Mouse (Mus musculus) lung, embryonic 16.5 days (tissue): Measurements from ENCODE around the gene Rab20. TPM values are rescaled to one million over a fixed set of nuclear protein-coding genes. Genes with fewer than 3 reads are reported as not detected.

Source experiments
- ATAC-seq: fragments of 200-750 bp; cut with Nextera tagmentation; 2 replicates; pipeline ENCODE4 v1.8.0; 2017; ENCODE audit warnings: low read depth, mild to moderate bottlenecking, moderate library complexity
- H3K27ac ChIP-seq: fragments of 300-500 bp; sonication (generic); 2 replicates; pipeline ENCODE4 v1.5.1; 2014; ENCODE audit warnings: mild to moderate bottlenecking, control low read depth, low read length
- H3K27me3 ChIP-seq: fragments of 300-500 bp; sonication (generic); 2 replicates; pipeline ENCODE4 v1.6.1; 2014; ENCODE audit warnings: low read depth, low read length, mixed read lengths; ENCODE audit not compliant: control insufficient read depth, insufficient read depth
- H3K36me3 ChIP-seq: fragments of 300-500 bp; sonication (generic); 2 replicates; pipeline ENCODE4 v1.6.1; 2014; ENCODE audit warnings: low read length; ENCODE audit not compliant: control insufficient read depth, insufficient read depth
- H3K4me1 ChIP-seq: fragments of 300-500 bp; sonication (generic); replicated peaks from 2 replicates; pipeline ENCODE4 v1.6.1; 2014; ENCODE audit warnings: low read length, mixed read lengths; ENCODE audit not compliant: control insufficient read depth, insufficient read depth
- H3K4me2 ChIP-seq: fragments of 300-500 bp; sonication (generic); 2 replicates; pipeline ENCODE4 v1.6.1; 2014; ENCODE audit warnings: low read depth, low read length, control low read depth
- H3K4me3 ChIP-seq: fragments of 300-500 bp; sonication (generic); 2 replicates; pipeline ENCODE4 v1.5.1; 2014; ENCODE audit warnings: mild to moderate bottlenecking, low read length, control low read depth
- H3K9ac ChIP-seq: fragments of 300-500 bp; sonication (generic); 2 replicates; pipeline ENCODE4 v1.6.1; 2014; ENCODE audit warnings: low read length, control low read depth
- H3K9me3 ChIP-seq: fragments of 300-500 bp; sonication (generic); 2 replicates; pipeline ENCODE4 v1.6.1; 2016; ENCODE audit warnings: low read length; ENCODE audit not compliant: control insufficient read depth
- WGBS: fragments of 180-500 bp; shearing (Covaris S2); extraction: QIAGEN DNeasy Blood & Tissue Kit; methylation state at CpG from one replicate; pipeline ENCODE4 v1.1.7; 2014; 5-methylcytosine and 5-hydroxymethylcytosine counted together
- polyA plus RNA-seq: library from polyadenylated mRNA; unstranded; fragments of >200 nt; fragmentation: Nextera tagmentation; extraction: Ambion mirVana; gene quantifications from 2 replicates; pipeline ENCODE4 v1.2.1, GENCODE M21; 2015

Rab20 gene
- polyA plus RNA-seq, 1 experiment from 2014 or later: 13.2 TPM

DNA sequence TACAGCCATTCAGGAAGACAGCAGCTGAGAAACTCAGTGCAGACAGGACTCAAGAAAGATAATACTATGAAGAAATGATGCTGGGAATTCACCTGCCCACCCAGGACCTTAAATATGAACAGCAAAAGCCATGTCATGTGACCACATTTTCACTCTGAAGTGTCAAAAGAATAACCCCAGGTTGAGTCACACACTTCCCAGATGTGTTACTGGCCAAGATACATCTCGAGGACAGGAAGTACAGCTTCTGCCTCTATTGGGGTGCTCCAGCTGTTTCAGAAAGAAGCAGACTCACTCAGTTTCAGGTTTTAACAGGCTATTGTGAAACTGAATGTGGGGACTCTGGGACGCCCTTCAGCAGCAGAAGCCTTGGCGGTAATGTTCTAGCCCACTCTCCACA lies 26.0 kb downstream of the Rab20 start:
- no peak overlapping the region for H3K4me2 ChIP-seq
- H3K27me3 ChIP-seq: no peaks in the 10 kb centered on the region
- ATAC-seq: no peak
- no peak overlapping the region for H3K4me3 ChIP-seq
- WGBS: 44% methylated on average over 3 of the region's 3 CpGs
- no peak overlapping the region for H3K9ac ChIP-seq
- H3K36me3 ChIP-seq: peaks cover 12% of the 10 kb centered on the region; the same call in 1 of the 2 replicates
- no peak overlapping the region for H3K27ac ChIP-seq
- peaks cover 18% of the 10 kb centered on the region for H3K4me1 ChIP-seq
- no peaks in the 10 kb centered on the region for H3K9me3 ChIP-seq

DNA sequence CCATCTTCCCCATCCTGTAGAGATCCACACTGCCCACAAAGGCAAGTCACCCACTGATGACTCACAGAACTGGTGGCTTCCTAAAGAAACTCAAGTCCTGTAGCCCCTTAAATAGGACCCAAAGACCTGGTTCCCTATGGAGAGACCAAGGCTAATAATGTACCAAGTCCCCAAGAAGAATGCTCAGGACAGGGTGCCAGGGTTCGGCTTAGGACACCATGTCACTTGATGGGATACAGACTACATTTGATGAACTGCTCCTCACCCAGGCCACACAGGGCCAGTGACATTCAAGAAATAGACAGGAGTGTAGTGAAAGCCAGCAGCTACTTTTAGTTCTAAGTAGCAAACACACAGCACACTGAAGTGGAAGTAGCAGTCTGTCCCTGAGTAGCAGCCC lies 26.4 kb downstream of the Rab20 start:
- Histone ChIP-seq H3K36me3 (peaks cover 15% of the 10 kb centered on the region; the same call in 1 of the 2 replicates), H3K27me3 (no peaks in the 10 kb centered on the region), H3K4me1 (peaks cover 14% of the 10 kb centered on the region), H3K4me2 (no peak overlapping the region), H3K9me3 (no peaks in the 10 kb centered on the region), H3K9ac (no peak overlapping the region), H3K4me3 (no peak overlapping the region), H3K27ac (no peak overlapping the region)
- no peak for ATAC-seq
- 85% methylated on average over 1 of the region's 1 CpGs for WGBS

DNA sequence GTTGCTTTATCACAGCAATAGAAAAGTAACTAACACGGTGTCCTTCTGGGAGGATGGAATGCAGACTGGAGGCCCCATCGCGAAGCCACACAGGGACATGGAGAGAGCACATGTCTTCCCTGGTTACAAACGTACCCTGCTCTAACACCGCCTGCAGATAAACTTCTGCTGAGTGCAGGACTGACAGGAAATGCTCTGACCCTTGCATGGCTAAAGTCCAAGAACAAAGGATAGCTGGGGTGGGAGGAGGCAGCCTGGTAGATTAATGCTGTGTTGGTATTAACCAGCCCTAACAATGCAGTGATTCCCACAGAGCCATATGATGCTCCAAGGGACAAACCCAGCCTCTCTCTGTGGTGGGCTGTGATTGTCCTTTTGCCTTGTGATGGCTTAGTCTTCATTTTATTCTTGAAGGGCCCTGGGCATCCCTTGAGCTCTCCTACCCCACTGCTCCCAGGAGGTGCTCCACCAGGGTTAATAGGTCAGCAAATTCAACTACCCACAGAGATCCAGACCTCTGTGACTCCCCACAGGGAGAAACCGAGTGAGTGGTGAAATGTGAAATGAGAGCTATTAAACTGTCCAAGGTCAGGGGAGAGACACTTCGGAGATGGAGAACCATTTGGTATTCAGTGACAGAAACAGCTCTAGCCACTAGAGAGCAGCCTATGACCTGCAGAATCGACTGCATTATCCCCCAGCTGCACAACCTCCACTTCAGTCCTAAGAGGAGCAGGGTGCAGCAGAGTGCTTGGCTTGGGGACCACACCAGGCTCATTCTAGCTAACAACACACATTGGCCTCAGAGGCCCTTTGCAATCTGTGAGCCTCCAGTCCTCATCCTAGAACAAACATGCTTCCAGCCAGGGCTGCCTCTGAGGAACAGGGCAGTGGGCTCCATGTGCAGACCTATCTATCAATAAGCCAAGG lies 28.1 kb downstream of the Rab20 start:
- Histone ChIP-seq H3K27me3 (no peaks in the 10 kb centered on the region), H3K4me1 (peaks cover 14% of the 10 kb centered on the region), H3K4me3 (no peak overlapping the region), H3K36me3 (peaks cover 28% of the 10 kb centered on the region), H3K9me3 (no peaks in the 10 kb centered on the region), H3K27ac (peak overlapping the region; percentile 27; the same call in 1 of the 2 replicates), H3K4me2 (no peak overlapping the region), H3K9ac (peak overlapping the region; percentile 18; the same call in 1 of the 2 replicates)
- 18% methylated on average over 8 of the region's 8 CpGs for WGBS
- ATAC-seq: peak; percentile 83

DNA sequence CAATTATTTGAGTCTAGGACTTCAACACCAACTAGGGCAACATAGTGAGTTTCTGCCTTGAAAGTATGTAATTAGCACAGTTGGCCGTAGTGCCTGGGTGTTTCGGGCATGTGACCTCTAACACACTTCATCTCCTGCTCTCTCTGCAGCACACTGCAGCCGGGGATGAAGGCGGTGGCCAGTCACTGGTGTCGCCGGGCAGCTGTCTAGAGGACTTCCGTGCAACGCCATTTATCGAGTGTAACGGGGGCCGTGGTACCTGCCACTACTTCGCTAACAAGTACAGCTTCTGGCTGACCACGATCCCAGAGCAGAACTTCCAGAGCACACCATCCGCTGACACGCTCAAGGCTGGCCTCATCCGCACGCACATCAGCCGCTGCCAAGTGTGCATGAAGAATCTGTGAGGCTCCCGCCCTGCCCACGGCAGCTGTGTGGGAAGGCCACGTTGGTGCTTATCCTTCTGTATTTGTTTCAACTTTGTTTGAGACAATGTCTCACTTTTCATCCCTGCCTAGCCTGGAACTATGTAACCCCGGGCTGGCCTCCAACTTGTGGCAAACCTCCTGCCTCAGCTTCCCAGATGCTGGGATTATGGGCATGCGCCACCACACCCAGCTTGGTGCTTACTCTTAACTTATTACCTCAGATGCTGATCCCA lies 30.5 kb downstream of the Rab20 start:
- H3K27me3 ChIP-seq: no peaks in the 10 kb centered on the region
- no peak overlapping the region for H3K9ac ChIP-seq
- H3K27ac ChIP-seq: no peak overlapping the region
- no peak overlapping the region for H3K4me2 ChIP-seq
- no peak overlapping the region for H3K4me3 ChIP-seq
- H3K9me3 ChIP-seq: no peaks in the 10 kb centered on the region
- WGBS: 86% methylated on average over 23 of the region's 23 CpGs
- peaks cover 46% of the 10 kb centered on the region for H3K36me3 ChIP-seq
- no peak for ATAC-seq
- H3K4me1 ChIP-seq: peaks cover 14% of the 10 kb centered on the region

DNA sequence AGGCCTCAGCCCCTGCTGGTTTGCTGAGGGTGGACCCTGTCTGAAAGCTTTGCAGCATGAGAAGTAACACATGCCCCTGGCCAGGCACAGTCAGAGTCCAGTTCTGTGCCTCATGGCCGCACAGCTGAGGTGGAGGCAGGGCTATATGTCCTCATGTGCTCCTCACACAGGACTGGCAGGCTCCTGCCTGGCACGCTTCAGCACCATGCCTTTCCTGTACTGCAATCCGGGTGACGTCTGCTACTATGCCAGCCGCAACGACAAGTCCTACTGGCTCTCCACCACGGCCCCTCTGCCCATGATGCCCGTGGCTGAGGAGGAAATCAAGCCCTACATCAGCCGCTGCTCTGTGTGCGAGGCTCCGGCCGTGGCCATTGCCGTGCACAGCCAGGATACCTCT lies 32.7 kb downstream of the Rab20 start:
- H3K9me3 ChIP-seq: no peaks in the 10 kb centered on the region
- H3K27ac ChIP-seq: no peak overlapping the region
- H3K27me3 ChIP-seq: no peaks in the 10 kb centered on the region
- no peak overlapping the region for H3K9ac ChIP-seq
- peaks cover 62% of the 10 kb centered on the region for H3K36me3 ChIP-seq
- H3K4me1 ChIP-seq: peaks cover 7% of the 10 kb centered on the region
- 92% methylated on average over 13 of the region's 13 CpGs for WGBS
- H3K4me2 ChIP-seq: no peak overlapping the region
- ATAC-seq: no peak
- H3K4me3 ChIP-seq: no peak overlapping the region

DNA sequence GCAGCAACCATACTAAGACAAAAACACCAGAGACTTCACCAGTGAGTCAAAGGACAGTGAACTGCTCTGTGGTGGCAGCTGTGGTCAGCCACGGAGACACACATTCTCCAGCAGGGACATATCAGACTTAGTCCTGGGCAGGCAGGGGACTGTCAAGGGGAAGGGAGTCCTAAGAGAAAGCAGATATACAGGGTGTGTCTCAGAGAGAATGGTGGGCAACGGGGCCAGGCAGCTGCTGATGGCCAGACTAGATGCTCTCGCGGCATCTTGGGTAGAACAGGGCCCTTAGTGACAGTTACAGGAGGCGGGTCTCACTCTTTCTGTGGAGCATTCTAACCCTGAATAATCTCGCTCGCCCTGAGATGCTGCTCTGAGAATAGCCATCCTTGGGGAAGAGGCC lies 34.3 kb downstream of the Rab20 start:
- ATAC-seq: no peak
- no peaks in the 10 kb centered on the region for H3K4me1 ChIP-seq
- no peak overlapping the region for H3K27ac ChIP-seq
- no peak overlapping the region for H3K4me2 ChIP-seq
- WGBS: 86% methylated on average over 7 of the region's 7 CpGs
- H3K36me3 ChIP-seq: peaks cover 71% of the 10 kb centered on the region
- no peaks in the 10 kb centered on the region for H3K27me3 ChIP-seq
- H3K9me3 ChIP-seq: no peaks in the 10 kb centered on the region
- no peak overlapping the region for H3K9ac ChIP-seq
- no peak overlapping the region for H3K4me3 ChIP-seq

DNA sequence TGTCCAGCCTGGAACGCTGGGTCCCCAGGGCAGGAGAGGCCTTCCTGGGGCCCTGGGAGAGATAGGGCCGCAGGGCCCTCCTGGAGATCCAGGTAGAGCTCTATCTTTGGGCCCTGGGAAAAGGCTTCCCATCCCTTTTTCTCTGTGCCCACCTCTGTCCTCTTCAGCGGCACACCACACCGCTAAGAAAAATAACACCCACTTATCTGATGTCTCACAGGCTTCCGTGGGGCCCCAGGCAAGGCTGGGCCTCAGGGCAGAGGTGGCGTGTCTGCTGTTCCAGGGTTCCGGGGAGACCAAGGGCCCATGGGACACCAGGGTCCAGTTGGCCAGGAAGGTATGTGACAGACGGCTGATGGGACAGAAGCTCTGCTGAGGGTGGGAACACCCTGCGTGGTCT lies 34.9 kb downstream of the Rab20 start:
- Histone ChIP-seq H3K4me2 (no peak overlapping the region), H3K36me3 (peaks cover 70% of the 10 kb centered on the region), H3K4me3 (no peak overlapping the region), H3K9me3 (no peaks in the 10 kb centered on the region), H3K27me3 (no peaks in the 10 kb centered on the region), H3K9ac (no peak overlapping the region), H3K27ac (no peak overlapping the region), H3K4me1 (no peaks in the 10 kb centered on the region)
- WGBS: 83% methylated on average over 9 of the region's 9 CpGs
- ATAC-seq: no peak

DNA sequence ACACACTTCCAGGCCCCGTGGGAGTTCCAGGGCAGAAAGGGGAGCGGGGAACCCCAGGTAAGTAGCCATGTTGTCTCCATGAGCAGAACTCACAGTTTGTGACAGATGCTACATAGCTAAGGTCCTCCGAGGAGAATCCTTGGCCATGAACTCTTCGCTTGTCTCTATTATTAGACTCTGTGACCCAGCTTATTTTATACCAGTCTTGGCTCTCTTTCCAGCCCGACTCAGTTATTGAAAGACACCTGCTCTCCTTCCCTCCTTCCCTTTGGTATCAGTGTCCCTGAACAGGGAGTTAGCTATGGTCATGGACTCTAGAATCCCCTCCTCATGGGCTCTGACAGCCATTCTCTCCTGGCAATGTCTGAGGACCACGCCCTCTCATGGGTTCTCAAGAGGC lies 37.2 kb downstream of the Rab20 start:
- no peaks in the 10 kb centered on the region for H3K9me3 ChIP-seq
- H3K9ac ChIP-seq: no peak overlapping the region
- no peak overlapping the region for H3K4me2 ChIP-seq
- H3K27ac ChIP-seq: no peak overlapping the region
- 92% methylated on average over 6 of the region's 6 CpGs for WGBS
- peaks cover 60% of the 10 kb centered on the region for H3K36me3 ChIP-seq
- no peak overlapping the region for H3K4me3 ChIP-seq
- no peak for ATAC-seq
- H3K4me1 ChIP-seq: no peaks in the 10 kb centered on the region
- H3K27me3 ChIP-seq: no peaks in the 10 kb centered on the region

DNA sequence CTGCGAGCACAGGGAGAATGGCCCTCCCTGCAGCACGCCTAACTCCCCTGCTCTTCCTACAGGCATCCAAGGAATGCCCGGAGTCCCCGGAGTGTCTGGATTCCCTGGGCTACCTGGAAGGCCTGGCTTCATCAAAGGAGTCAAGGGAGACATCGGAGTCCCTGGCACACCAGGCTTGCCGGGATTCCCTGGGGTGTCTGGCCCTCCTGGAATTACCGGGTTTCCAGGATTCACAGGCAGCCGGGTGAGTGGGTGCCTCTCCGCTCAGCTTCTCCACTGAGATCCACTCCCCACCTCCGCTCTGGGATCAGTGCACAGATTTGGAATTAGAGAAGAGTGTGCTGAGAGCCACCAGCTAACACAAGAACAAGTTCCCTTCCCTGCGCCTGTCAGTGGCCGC lies 40.6 kb downstream of the Rab20 start:
- Histone ChIP-seq H3K27me3 (no peaks in the 10 kb centered on the region), H3K36me3 (peaks cover 61% of the 10 kb centered on the region), H3K4me2 (no peak overlapping the region), H3K4me3 (no peak overlapping the region), H3K27ac (no peak overlapping the region), H3K9me3 (no peaks in the 10 kb centered on the region), H3K9ac (no peak overlapping the region), H3K4me1 (no peaks in the 10 kb centered on the region)
- no peak for ATAC-seq
- 58% methylated on average over 12 of the region's 12 CpGs for WGBS
